Mouse (Mus musculus) C3H10T1/2 (cell line): Measurements from ENCODE around the gene Boc. TPM values are rescaled to one million over a fixed set of nuclear protein-coding genes. Genes with fewer than 3 reads are reported as not detected.

Experiments used
- polyA plus RNA-seq, 2 experiments: library from polyadenylated mRNA; unstranded; fragments of >200 nt; fragmentation: generic; extraction: Trizol; gene quantifications; one replicate each; pipeline ENCODE4 v1.2.1; 2012; ENCODE audit warnings: missing spikeins in 2 of 2

Gene Boc
- polyA plus RNA-seq = 10 to 100 TPM in 1 of 2 experiments, under 1 TPM in 1; 0.07 to 17.5 TPM

DNA sequence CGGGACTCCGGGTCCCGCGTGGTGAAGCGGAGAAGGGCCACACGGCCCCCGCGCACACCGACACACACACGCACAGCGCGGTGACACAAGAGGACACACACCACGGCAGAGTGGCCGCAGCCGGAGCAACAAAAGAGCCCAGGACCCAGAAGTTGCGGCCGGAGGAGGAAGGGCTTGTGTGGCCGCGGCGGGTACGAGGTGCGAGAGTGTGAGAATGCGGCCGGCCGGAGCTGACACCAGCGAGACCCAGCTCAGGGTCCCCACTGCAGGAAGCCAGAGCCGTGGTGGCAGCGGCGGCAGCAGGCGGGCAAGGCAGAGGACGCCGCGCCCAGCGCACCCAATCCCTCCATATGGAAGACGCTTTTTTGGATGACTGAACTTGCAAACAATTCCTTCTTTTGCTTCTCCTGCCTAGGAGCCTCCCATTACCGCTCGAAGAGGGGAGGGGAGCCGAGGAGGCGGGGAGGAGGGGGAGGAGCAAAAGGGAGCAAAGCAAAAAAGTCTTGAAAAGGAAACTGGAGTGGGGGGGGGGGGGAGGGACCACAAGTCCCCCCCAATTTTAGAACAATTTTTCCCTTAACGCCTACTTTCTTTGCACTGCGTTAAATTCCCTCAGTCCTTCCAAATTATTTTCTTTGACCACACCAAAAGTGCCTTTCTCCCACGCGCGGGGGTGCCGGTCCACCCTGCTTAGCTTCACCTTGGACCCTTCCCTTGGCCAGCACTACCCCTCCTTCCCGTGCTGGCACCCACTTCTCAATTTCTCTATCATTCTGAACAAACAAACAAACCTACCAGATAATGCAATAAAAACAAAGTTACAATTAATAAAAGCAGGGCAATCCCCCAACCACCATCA, at the start of gene Boc:
Gene Boc (minus strand): TSS at position 427 of the 859 bp plus-strand sequence.

Other genes with a start within 250 kb of the Boc start
- gene Sidt1, start 225.7 kb downstream of the Boc start, polyA plus RNA-seq = not detected
- 1 to 10 TPM in 1 of 2 experiments, under 1 TPM in 1; 0.85 to 5.6 TPM for gene Spice1, start 211.8 kb downstream of the Boc start, polyA plus RNA-seq
- not detected for gene Cfap44, start 164.1 kb downstream of the Boc start, polyA plus RNA-seq
- 1 to 10 TPM; 1.2 to 4.3 TPM for gene Nepro, start 165.4 kb upstream of the Boc start, polyA plus RNA-seq
- 1 to 10 TPM in 1 of 2 experiments, under 1 TPM in 1; 0.96 to 5.4 TPM for gene Gtpbp8, start 187.5 kb upstream of the Boc start, polyA plus RNA-seq
- not detected for gene Cd200r1, start 206.8 kb upstream of the Boc start, polyA plus RNA-seq